14 mouse cellular contexts compared by ENCODE assay signal in genomic region chr6:118643541-118643940, GRCm38 (mm10).
DNase-seq lines count a peak whose midpoint lies in the region.
"Had no signal": no experiment of that assay in that cellular context is flagged by ENCODE, and none has a peak within 500 bp of the region (broad histone marks: within the 10 kb centered on the region; RNA-seq: fewer than 3 reads in every experiment).

No protein-coding gene starts in this region.

- DNase-seq in cerebellum, adult 18-20 months, result peak; percentile 31 to 52
- no peak for DNase-seq in cerebellum, postnatal 4 days (ENCODE audit: low spot score in 2 of 2)
- DNase-seq in cerebellum, adult 9-10 months, result peak; percentile 60
- no peak for DNase-seq in cerebellum, adult 11 months
- peak; percentile 49 for DNase-seq in brain, adult 2 months (ENCODE audit: low read depth, low spot score)
- peak; percentile 40 to 50 for DNase-seq in cerebellum, postnatal 25 days
- no peak for DNase-seq in frontal cortex, postnatal 36 days (ENCODE audit: low spot score in 2 of 2)
- no peak for DNase-seq in gastrocnemius, postnatal 25 days
- DNase-seq: adrenal gland, adult 2 months; adrenal gland, postnatal 10 days; adrenal gland, postnatal 25 days; forebrain, postnatal 0 days; gastrocnemius, adult 2 months; gastrocnemius, postnatal 10 days had no signal

Comparison
In these comparisons a context has a peak if more than half of its experiments do, and no peak if none do; other contexts are left out.
1. DNase-seq: peak in cerebellum, adult 18-20 months (2 of 2), cerebellum, adult 9-10 months (single experiment), brain, adult 2 months (single experiment) and cerebellum, postnatal 25 days (2 of 2); none in cerebellum, postnatal 4 days (0 of 2), cerebellum, adult 11 months (single experiment), frontal cortex, postnatal 36 days (0 of 2) and gastrocnemius, postnatal 25 days (single experiment).